Mouse (Mus musculus) ES-Bruce4 (cell line): ENCODE measurements around the gene Rela.

Source experiments
- CTCF ChIP-seq: IDR thresholded peaks from one replicate; pipeline ENCODE4 v1.8.1; 2011; ENCODE audit warnings: low read depth, low read length
- POLR2A ChIP-seq: IDR thresholded peaks from one replicate; pipeline ENCODE4 v1.8.1; 2011; ENCODE audit warnings: low read length; ENCODE audit not compliant: insufficient read depth

GRCm38 (mm10) chr19:5636571-5637041 is 677 bp upstream of the Rela start:
- no peak for TF ChIP-seq POLR2A
- no peak for TF ChIP-seq CTCF
